Mouse (Mus musculus) regulatory T cell (primary cell): ENCODE results near the gene Rd3.

Experiments used
- in situ Hi-C: fragments of 300-600 bp; cut with MboI, MseI; formaldehyde crosslinking; loops from one replicate; pipeline ENCODE4 v1.15.1; 2025; ENCODE audit warnings: high pct_unique_total_duplicates

Rd3 gene

GRCm38 (mm10) chr1:191977187-191977586, at the start of gene Rd3:
Gene Rd3, plus strand, starts transcription at chr1:191977370.
- in situ Hi-C loops: no loop called here

DNA sequence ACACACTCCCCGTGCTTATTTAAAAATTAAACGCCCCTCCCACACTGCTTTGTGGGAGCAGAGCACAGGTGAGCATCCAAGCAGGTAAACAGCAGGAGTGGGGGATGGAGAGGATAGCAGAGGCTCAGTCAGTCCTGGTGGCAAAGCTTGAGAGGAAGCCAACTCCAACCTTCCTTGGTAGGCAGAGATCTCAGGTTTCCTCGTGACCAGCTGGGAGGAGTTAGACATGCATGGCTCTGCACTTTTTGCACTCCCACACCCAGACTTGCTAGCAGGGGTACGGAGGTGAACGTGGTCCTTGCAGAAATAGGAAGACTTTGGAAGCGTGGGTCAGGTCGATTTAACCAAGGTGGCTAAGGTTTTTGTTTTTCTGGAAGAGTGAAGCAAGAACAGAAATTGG, 48.8 kb upstream of the Rd3 start:
- in situ Hi-C loops: no loop called here

- in situ Hi-C loops: no loop called here
Measured at GRCm38 (mm10) chr1:191929065-191929464, 48.1 kb upstream of the Rd3 start.

DNA sequence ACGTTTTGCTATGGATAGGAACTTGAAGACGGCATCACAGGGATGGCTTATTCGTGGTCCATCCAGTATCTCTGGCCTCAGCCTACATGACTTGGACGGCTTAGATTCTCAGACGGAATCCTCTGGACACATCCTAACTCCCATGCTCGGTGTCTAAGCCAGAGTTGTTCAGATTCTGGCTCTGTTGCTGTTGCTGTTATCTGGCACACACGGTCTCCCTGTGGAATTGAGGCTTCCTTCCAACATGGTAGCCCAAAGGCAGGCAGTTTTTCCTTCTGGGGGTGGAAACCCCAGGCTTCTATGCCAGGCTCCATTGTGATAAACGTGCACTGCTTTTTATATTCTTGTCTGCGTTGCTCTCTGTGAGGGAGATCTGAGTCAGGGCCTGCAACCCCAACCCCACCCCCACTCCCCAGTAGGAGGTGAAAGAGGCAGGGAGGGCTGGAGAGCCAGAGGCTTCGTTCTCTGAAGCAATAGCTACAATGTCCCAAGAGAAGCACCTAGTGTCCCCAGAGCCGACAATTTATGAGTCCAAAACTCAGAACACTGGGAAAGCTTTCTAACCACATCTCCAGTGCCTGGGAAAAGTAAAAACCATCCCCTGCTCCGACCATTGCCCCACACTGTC, 47.2 kb upstream of the Rd3 start:
- in situ Hi-C loops: no loop called here

DNA sequence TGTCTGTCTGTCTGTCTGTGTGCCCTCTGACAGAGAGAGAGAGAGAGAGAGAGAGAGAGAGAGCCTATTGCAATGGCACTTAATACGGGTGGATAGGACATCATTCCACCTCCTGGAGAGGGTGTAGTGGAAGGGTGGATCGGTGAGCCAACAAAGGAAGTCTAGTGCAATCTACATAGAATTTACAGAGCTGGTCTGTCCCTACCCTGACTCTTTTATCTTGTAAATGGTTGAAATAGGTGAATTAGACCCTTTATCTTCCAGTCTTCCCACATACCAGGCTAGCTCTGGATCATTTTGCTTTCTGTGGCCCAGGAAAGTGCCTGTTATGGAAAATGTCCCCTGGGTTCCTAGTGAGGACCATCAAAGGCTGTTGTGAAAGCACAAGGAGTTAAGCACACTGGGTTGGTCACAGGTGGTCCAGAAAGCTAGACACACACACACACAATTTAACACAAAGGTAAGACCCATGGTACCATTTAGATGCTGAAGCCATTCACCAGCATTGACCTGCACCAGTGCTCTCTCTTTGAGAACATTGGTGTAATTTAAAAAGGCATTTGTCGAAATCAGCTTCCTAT, 46.6 kb upstream of the Rd3 start:
- in situ Hi-C loops: no loop called here

DNA sequence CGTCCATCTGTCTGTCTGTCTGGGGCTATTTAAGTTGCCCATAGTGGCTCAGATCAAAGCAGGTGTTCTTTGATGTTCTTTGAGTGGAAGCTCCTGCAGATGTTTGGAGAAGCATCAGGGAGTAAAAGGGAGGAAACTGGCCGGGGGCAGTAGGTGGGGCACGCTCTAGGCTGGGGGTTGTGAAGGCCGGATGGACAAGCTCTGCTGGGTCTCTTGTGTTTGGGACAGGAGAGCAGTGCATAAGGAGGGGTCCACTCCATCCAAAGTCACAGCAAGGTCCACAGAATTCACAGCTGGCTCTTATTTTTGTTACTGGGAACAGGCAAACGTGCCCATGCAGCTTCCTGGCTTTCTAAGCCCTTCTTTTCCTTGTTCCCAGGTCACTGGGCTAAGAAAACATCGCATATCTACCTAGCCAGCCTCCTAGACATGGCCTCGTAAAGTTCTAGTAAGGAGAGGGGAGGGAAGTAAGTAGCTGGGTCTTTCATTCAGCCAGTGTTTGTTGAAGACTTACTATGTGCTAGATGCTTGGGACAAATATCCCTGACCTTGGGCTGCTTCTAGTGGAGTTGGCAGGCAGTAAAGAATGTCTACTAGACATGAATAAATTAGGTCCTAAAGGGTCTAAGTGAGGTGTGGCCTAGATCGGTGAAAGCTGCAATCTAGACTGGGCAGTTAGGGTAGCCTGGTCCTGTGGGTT, 44.7 kb upstream of the Rd3 start:
- in situ Hi-C loops: no loop called here

- in situ Hi-C loops: no loop called here
Measured at GRCm38 (mm10) chr1:191932986-191933632, 44.1 kb upstream of the Rd3 start.

DNA sequence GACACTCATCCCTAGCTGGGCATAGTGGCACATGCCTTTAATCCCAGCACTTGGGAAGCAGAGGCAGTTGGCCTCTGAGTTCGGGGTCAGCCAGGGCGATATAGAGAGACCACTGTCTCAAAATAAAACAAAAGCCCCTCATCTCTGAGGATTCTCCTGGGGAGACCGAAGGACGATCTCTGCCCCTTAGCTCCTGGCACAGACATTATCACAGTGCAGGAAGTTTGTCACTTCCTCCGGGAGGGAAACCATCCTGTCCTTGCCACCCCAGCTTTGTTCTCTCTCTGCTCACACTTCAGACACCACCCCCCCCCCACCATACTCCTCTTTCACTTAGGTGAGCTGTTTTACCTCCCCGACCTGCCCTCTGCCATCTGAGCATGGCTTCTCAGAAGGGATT, 33.5 kb upstream of the Rd3 start:
- in situ Hi-C loops: no loop called here

- in situ Hi-C loops: no loop called here
Measured at GRCm38 (mm10) chr1:191945341-191945740, 31.8 kb upstream of the Rd3 start.

GRCm38 (mm10) chr1:191945756-191946155, 31.4 kb upstream of the Rd3 start:
- in situ Hi-C loops: no loop called here

GRCm38 (mm10) chr1:191946261-191946660, 30.9 kb upstream of the Rd3 start:
- in situ Hi-C loops: no loop called here

DNA sequence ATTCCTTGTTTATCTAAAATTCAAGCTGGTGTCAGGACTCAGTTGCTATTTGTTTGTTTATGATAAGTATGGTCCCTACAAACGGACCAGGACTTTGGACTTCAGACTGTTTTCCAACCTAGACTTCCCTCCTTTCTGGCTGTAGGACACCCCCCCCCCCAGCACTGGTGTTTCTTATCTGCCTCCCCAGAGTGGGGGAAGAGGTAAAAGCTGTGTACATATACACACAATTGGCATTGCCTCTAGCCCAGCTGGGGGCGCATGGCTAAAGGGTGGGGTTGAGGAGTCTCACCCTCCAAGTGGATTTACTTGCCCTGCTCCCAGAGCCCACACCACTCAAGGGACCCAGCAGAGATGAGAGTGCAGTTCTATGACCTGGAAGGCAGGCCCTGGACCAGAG, 30.3 kb upstream of the Rd3 start:
- in situ Hi-C loops: no loop called here

GRCm38 (mm10) chr1:191947796-191948195, 29.4 kb upstream of the Rd3 start:
- in situ Hi-C loops: no loop called here

DNA sequence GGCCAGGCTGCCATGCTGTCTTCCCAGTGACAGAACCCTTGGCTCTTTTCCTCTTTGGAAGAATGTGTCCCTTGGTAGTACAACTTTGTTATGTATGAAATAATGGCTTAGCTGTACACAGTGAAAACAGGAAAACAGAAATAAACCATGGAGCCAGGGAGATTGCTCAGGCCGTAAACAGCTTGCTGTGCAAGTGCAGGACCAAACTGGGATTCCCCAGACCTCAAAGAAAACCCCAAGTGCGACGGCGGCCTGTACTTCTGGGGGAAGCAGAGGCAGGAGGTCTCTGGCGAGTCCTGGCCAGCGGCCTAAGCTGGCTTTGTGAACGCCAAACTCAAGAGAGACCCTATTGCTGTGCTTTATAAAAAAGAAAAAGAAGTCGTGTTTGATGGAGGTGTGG, 28.6 kb upstream of the Rd3 start:
- in situ Hi-C loops: no loop called here

DNA sequence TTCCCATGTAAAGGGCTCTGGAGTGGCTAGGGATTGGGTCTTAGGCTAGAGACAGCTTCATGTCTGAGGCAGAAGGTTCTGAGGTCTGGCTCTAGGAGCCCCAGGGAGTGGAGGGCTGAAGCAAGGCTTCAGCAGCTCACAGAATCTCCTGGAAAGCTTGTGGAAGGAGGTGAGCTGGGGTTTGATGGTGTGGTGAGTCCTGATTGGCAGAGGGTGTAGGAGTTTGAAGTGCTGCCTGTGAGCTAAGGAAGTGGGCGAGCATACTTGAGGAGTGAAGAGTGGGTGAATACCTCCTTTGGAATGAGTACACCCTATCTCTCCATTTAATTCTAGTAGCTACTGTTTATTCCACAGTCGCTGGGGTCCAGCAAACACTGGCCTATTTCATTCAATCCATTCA, 26.6 kb upstream of the Rd3 start:
- in situ Hi-C loops: no loop called here

DNA sequence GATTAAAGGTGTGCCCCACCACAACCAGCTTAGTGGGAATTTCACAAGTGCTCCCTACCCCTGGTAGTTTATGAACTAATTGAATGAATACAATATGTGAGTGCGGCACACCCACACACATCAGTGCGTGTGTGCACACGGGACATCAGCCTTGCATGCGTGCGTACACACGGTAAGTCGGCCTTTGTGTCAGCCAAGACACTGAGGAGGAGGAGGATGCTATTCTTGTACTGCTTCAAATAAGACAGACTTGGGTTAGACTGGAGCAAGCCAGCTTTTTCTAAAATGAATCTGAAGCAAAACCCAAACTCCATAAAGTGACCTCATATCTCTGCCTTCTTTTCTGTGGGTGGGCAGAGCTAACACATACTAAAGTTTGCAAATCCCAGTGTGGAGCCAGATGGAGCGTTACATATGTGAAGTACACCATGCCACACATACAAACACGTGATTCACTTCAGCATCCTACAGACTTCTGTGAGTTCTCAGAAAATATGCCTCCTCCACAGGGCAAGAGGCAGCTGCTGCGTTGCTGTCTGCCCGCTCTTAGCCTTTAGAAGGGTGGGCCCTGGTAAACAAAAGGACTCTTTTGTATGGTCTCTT, 24.3 kb upstream of the Rd3 start:
- in situ Hi-C loops: no loop called here

DNA sequence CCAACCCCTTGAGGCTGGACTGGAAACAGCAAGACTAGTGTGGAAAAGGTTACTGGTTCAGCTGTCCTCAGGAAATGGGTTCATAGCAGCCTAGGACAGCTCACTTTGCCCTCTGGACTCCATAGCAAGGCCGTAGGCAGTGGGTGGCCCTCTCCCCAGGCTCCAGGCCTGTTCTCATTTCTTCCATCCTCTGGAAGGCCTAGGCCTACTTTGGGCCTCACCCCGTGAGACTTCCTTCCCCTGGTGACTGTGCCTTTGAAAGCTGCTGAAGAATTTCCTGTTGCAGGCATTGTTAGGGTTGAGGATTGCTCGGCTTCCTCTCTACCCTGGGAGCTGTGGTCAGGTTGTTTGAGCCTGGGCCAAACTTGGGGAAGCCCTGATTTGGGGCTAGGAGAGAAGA, 22.1 kb upstream of the Rd3 start:
- in situ Hi-C loops: no loop called here

GRCm38 (mm10) chr1:191956261-191956660, 20.9 kb upstream of the Rd3 start:
- in situ Hi-C loops: no loop called here

DNA sequence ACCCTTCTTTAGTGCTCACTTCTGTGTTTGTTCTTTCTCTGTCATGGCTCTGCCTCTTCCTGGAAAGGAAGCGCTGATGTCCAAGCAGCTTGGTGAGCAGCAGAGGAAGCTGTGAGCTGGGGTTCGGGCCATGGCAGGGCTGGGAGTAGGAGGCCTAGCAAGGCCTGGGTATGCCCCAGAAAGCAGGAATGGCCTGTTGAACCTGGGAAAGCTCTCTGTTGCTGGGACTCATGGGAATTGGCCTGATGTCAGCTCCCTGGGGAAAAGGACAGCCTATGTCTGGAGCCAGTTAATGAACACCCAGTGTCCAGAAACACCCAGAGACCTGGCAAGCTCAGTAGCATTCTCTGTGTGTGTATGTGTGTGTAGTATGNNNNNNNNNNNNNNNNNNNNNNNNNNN, 20.3 kb upstream of the Rd3 start:
- in situ Hi-C loops: no loop called here

- in situ Hi-C loops: no loop called here
Measured at GRCm38 (mm10) chr1:191957321-191957720, 19.8 kb upstream of the Rd3 start.

DNA sequence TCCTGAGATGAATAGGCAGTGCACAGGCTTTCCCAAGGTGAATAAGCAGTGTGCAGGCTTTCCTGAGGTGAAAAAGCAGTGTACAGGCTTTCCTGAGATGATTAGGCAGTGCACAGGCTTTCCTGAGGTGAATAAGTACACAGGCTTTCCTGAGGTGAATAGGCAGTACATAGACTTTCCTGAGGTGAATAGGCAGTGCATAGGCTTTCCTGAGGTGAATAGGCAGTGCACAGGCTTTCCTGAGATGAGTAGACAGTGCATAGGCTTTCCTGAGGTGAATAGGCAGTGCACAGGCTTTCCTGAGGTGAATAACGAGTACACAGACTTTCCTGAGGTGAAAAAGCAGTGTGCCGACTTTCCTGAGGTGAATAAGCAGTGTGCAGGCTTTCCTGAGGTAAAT, 16.2 kb upstream of the Rd3 start:
- in situ Hi-C loops: no loop called here

DNA sequence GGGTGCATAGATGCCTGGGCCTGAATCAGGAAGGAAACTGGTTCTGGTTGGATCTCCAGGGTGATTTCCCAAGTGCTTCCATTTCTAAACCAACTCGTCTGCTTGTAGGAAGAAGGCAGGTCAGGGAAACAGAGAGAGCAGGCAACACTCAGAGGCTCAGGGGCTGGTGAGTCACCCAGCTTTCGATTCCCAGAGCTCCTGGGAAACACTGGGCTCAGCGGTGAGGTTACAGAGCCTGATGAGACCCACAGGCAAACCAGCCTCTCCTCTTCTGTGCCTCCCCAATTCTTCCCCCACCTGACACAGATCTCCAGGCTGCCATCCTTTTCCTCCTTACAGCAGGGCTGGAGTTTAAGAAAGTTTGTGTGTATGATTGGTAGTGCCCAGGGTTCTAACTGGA, 13.8 kb upstream of the Rd3 start:
- in situ Hi-C loops: no loop called here
